Mouse (Mus musculus) fibroblast of lung, adult 2 months (primary cell): ENCODE measurements around the gene Ptprd.
A peak's percentile ranks its signal among the peaks of the same experiment; 100 is the strongest.

Experiments used
- DNase-seq: peaks from one replicate; pipeline ENCODE4 v3.0.0-alpha.2; 2011; ENCODE audit warnings: low read depth

The Ptprd gene

DNA sequence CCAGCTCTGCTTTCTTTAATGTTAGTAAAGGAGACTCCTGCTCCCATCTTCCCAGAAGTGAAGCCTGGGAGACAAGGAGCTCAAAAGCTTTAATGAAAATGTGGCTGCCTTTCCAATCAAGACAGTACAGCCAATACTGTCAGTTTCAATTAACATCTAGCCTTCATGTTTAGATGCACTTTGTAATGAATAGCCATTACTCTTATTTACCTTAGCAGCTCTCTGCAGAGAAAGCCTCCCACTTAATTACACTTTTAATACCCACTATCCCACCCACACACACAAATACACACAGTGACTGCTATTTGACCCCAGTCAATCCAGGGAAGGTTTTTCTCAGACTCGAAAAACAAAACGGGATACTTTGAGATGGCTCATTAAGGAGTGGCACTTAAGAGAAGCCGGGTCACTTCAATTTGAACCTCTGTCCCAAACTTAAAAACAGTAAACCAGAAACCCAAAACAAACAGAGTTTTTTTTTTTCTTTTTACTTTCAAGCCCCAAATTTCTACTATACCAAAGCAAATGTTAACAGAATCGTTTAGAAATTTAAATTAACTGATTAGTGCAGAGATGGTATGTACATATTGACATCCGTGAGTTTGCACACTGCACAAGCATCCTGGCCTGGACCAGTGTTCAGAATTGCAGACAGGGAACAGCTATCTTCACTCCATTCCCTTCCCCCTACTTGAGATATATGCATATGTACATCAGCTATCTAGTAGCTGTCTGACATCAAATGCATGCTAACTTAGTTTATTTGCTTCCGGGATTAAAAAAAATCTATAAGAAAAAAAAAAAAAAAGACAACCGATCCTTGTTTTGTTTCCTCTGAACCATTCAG, 1824.6 kb downstream of the Ptprd start:
- no peak for DNase-seq

DNA sequence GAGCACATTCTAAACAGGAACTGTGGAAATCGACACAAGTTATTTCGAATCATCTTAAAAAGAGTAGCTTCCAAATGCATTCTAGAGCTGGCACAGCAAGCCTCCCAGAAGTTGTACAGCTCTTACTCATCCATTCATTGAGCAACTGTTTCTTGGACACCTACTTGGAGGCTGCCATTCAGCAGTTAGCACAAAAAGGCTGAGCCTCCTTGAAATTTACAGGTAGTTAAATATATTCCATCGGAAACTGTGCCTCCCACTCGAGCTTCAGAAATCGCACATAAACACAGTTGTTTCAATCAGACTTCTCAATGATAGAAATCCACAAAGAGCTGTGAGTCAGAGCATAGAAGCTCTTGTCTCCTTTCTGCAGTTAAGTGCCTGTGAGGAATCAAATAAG, 1825.9 kb downstream of the Ptprd start:
- no peak for DNase-seq

DNA sequence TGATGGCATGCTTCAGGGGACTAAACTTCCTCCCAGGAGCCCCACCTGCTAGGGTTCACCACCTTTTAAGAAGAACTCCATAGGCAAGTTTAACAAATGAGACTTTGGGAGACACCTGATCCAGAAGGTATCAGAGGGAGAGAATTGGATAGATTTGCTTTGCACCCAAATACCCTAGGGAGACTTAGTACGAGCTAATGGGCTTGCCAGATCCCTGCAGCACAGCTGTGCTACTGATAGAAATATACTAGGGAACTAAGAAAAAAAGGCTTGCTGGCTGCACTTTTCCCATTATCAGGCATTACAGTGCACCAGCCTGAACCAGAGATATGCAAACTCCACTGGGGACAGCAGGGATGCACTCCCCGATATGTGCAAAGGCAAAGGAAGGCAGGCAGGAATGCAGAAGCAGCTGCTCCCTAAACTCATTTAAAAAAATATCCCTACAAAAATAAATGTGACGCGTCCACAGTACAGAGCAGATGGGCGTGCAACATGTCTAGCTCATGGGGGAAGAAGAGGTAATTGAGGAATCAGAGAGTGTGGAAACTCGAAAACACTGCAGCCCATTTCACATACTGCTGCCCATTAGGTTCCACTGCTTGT, 1831.3 kb downstream of the Ptprd start:
- no peak for DNase-seq

DNA sequence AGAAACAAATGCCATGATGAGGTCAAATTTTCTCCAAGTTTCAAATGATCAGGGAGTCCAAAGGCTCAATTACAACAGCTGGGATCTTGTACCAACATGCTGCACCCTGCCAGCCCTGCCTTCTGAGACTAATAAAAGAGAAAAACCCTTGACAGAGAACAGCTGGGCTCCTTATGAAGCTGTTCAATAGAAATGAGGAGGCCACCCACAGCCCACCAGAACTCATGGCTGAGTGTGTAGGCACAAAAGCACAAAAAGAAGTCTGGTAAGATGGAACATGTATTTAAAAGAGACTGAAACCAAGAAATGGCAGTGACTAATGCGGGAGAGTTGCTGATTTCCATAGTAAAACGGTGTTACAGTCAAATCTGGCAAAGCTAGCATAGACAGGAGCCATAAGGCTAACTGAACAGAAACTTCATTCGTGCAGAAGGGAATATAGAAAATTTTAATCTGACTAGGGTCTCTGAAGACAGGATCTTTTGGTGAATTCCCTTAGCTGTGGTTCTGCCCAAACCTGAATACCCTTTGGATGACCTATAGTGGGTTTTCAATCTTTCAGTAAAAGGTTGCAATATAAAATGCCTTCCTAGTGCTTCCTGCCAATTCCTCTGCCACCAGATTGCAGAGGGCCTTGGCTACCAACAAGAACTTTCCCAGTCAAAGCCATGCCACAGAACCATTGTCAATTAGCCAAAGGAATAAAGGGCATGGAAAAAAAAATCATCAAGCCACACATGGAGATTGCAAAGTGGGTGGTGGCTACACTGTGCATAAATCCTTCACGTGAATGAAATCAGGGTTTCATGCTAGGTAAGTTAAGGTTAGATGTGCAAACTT, 1841.5 kb downstream of the Ptprd start:
- DNase-seq = no peak

DNA sequence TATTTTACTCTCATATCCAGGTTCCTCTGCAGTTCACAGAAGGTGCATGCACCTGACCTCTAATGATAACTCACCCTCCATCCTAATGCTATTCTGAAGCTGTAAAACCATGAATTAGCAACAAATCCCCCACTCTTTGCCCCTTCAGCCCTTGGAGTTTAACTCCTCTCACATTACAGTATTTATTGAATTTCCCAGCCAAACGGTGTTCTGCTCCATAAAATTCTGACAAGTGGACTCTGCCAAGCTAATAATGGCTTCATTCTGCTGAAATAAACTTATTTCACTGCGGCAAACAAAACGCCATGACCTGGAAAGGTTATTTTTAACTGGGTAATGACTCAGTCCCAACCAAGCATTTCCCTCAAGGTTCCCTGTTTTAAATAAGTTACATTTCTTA, 1842.7 kb downstream of the Ptprd start:
- no peak for DNase-seq

DNA sequence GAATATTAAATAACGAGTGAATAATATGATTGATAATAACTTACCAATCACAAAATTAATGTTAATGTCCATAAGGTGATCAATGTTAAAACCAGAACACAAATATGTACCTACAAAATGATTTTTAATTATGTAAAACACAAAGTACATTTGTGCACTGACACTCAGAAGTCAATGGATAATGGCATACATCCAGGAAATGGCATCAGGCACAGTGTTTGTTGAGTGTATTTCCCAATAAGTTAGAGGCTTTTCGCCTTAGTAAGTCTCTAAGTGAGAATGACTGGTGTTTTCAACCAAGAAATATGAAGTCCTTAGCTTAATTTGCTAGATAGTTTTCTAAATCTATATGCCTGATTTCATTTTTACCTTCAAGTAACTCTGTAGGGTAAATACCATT, 1843.5 kb downstream of the Ptprd start:
- DNase-seq = no peak

DNA sequence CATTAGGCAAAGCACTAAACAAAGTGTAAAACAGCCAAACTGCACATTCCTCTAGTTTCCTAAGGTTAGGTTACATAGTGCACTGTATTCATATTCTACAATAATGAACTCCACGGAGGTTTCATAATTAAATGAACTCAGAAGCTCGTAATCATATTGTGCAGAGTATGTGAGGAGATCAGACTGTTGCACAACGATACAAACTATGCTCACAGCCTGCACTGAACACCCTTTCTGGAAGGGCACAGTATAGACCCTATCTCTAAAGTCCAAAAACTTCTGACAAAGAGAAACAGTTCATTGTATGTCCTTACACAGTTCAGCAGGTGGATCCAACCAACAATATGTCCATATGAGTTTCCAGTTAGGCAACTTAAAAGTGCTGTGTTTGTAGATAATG, 1844.5 kb downstream of the Ptprd start:
- no peak for DNase-seq

DNA sequence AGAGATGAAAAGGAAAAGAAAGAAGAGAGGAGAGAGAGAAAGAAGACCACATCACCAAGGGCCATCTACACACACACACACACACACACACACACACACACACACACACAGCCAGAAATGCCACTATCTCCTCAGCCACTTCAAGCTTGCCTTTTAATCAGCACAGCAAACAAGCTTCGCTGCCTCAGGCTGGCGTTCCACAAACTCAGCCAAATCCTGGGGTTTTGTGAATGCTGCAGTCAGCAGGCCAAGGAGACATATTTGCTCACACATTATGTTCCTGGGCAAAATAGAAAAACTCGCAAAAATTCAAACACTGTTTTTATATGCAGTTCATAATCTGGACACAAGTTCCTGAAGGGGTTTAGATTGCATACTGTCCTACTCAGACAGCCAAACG, 1845.9 kb downstream of the Ptprd start:
- DNase-seq = no peak

DNA sequence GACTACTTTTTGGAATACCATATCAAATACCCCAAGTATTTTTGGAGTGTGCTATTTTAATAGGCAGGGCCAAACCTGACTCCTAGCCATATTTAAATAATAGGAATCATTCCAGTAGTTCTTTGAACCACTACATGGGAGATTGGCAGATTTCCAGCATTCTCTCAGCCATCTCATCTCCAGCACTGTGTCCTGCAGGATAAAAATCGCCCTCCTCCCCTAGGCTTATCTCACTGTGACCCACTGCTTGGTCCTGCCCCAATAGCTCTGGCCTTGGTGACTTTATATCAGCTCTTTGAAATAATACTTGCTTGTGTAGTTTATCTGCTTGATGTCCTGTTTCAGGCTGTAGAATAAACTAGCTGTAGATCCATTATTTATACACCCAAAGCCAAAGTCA, 1850.2 kb downstream of the Ptprd start:
- no peak for DNase-seq

DNA sequence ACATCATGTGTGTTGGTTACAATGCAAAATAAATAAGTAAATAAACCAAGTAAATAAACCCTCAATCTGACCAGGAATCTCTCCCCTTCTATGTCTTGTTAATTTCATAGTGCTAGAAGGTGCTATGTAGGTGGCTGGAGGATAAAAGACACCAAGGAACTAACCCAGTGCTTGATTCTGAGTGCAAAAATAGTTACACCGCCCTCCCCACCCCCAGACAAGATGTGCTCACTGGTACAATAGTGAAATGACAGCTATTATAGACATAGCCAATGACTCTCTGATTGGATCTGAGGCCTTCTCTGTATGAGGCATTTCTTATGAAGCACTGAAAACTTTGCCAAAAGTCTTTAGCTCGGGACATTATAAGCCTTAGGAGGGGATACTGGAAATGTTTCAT, 1857.6 kb downstream of the Ptprd start:
- no peak for DNase-seq

DNA sequence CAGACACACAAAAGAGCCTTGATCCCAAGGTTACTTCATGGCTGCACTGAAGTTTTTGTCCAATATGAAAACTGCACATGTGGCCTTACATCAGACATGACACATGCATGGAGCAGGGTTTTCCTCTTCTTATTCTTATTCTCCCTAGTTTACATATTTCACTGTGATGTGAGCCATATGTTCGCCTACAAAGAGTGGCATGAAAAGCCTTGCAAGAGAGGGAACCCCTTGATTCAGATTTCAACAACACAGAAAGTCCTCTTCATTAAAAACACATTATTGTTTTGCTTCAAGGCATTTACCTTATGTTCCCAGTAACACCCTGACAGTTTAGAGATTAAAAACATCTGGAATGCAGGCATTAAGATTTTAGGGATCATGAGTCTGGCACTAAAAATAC, 1859.3 kb downstream of the Ptprd start:
- no peak for DNase-seq

DNA sequence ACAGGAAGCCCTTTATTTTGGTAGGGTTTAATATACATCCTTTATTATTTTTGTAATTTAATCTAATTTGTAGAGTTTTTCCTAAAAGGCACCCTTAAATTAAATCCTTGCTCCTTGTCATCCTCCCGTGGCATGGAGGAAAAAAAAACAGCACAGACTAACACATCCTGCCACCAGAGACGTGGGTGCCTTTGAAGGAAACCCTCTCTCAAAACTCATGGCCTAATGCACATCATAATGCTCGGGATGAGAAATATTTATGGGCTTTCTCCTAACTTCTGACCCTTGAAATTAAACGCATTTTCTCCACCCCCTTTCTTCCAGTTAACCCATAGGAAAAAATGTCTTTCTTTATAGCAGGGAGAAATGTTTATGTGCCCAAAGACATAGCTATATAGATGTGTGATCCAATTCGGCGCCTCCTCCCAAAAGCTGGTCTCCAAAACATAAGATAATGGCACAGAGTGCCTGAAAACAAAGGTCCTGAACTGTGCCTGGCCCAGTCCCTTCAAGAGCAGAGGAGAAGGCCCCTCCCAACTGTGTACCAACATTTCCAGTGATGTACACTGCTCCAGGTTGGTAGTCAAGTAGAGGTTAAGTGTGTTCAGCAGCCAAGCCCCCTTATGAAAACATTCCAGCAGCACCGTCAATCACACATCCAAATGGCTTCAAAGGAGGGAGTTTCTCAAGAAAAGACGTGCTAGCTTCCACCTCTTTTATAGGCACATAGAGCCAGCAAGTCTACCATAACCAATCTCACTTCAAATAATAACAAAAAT, 1860.4 kb downstream of the Ptprd start:
- DNase-seq = no peak

DNA sequence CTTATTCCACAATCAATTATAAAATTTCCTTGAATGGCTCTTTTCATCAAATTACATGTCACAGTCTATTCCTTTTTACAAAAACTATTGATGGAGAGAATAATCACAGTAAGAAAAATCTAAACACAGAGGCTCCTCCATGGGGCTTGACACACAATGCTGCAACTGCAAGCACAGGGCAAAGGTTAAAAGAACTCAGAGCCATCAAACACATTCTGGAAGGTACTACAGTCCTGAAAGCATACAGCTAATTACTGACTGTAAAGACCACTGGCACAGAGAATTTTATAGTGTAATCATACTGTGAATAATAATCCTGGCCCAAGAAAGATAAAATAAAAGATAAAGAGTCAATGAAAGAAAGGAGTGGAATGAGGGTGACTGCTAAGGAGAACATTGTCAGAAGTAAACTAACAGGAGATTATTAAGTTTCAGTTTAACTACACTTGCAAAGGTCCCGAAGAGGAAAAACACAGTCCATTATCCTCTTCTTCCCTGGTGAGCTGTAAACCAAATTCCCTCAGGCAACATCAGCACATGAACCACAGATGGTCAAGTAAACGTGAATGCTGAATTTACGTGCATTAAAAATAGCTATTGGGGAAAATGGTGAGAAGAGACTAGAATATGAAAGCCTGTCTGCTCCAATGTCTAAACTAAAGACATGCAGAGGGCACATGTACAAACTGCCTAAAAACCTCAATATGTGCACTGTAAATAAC, 1861.4 kb downstream of the Ptprd start:
- DNase-seq = no peak

DNA sequence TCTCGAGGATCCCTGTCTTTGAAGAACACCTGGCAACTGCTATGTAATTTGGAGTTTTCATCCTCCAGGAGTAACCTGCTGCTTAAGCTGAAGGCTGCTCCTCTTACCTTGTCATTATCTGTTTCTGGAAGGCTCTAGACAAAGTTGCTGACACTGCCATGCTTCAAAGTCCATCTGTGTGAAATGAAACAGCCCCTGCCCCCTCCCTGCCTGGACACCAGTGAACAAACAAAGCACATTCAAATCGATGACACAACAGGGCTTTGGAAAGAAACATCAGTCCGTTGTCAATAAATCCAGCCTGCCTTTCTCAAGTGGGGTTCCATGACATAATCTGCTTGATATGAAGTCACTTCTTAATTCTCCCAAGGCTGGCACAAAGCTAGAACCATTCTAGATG, 1867.7 kb downstream of the Ptprd start:
- DNase-seq = no peak

DNA sequence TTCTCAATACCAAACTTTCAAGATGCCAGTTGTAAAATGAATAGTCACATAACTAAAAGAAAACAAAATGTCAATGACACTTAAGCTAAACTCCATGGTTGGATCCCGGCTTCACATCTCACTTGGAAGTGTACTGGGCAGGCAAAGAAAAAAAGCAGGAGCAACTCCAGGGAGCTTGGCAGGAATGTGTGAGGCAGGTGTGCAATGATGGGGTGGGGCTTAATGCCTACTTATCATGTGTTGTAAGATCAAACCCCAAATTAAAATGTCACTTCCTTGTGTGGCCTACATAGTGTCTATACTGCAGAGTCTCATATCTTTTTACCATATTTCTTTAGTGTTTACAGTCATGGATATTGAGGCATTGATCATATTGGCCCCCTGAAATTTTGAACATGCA, 1873.8 kb downstream of the Ptprd start:
- DNase-seq = no peak

DNA sequence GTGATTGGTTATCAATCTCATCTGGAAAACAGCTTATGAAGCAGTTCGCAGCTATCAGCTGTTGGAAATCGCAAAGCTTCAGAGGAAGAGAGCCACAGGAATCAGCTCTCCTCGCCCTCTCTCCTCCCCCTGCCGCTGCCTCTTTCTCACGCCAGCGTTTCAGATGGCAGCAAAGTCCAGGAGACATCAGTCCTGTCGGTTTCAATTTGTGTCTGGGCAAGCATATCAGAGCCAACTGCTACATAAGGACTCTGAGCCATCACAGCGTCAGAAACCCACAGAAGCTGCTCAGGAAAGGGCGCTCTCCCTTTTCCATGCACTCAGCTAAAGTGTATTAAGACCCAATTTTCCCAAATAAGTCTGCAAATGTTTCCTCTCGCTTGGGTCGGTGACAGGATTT, 1884.4 kb downstream of the Ptprd start:
- peak; percentile 12 for DNase-seq

DNA sequence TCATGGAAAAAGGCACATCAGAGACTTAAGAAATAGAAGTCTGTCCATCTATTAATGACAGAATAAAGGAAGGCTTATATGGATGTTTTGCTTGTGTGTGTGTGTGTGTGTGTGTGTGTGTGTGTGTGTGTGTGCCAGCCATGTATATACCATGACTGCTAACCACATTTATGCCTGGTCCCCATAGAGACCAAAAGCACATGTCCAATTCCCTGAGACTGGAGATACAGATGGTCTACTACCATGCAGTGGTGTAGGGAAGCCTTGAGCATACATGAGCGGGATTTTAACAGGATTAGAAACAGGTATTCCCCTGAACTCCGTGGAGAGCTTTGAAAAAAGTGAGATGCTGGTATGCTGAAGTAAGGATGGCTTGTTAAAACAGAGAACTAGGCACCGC, 1886.1 kb downstream of the Ptprd start:
- DNase-seq = no peak

DNA sequence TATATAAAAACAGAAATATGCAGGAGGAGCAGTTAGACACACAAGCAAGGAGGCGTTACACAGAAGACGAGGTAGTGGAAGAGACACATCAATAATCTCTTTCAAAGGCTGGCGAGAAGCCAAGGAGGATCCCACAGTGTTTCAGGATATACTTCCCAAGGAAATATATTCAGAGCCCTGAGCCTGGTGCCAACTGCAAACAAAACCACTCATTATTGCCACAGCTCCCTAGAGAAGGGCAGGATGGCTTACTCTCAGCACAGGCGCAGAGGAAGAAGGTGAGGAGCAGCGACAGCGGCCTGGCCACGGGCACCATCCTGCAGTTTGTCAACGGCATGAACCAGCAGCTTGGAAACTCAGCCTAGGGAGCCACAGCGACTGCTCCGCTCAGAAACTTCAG, 1886.8 kb downstream of the Ptprd start:
- no peak for DNase-seq

DNA sequence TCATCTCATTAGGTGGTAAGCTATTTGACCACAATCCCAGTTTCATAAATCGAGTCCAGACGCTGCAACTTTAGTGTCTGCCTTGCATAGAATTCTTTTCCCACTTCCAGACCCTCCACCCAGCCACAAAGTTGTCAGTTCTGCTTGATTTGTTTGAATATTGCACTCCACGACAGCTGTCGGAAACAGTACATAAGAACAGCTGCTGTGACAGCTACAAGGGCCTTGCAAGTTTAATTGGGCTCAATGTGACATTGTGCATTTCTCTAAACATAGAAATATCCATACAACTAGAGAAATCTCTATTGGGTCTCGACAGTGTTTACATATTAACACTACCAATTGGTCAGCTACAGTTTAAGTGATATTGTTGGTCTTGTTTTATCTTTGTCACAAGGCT, 1887.3 kb downstream of the Ptprd start:
- DNase-seq = no peak

DNA sequence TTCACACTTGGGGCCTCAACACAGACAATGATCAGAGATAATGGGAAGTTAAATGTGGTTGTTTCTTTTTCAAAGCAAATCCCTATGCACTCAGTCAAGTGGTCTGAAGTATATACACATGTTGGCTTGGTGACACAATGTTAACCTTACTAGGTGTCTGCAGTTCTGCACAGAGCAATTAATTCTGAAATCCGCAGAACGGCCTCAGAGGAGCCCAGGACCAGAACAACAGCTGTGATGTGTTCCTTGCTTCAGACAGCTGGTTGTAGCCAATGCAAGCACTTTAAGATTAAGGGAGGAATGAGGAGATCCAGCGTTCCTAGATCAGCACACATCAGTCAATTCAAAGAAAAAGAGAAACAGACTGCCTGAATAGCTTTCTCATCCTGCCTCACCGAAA, 1891.9 kb downstream of the Ptprd start:
- no peak for DNase-seq

DNA sequence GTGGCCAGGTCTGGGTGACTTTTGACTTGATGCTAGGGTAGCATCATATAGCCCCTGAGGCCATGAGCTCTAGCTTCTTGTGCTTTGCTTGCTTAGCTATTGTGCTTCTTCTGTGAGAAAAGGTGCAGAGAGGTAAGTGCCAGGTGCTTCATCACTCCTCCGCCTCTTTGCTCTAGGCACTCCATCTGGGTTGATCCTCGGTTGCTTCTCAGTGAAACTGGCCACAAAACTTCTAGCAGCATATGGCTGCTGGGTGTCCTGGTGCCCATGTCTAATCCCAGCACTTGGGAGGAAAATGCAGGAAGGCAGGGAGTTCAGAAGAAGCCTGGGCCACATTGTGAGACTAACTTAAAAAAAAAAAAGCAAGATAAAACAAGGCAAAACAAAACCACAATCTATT, 1895.8 kb downstream of the Ptprd start:
- no peak for DNase-seq

DNA sequence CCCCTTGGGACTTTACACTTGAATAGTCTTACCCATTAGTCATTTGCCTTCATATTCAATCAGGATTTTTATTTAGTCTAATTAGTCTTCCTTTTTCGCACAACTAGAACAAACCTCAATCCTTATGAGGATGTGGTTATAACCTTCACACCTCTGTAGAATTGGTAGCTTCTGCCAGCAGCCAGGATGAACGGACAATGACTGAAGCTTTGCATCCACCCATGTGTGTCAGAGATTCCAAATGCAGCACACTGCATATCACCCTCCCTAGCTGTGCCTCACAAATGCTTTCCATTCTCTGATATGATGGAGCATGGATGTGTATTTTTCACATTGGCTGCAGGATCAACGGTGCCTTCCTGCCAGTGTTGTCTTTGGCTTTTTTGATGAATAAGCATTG, 1898.0 kb downstream of the Ptprd start:
- DNase-seq = no peak
